Mouse (Mus musculus) macrophage (primary cell): ENCODE measurements at regions not wholly inside any gene's neighbourhood (a gene's known extent, or its start where the extent isn't known, plus 50 kb on each side); places are given as distances from the start of the nearest gene placed in this dataset.
"Not testable (repeated sequence)": the region's sequence is repeated elsewhere in the genome, so short reads cannot be mapped to it uniquely, and the experiment has no call there.

Experiments
- H3K27ac ChIP-seq: fragments of 350-480 bp; formaldehyde crosslinking; 2 replicates; pipeline ENCODE4 v1.9.0; 2021
- H3K36me3 ChIP-seq: fragments of 350-480 bp; formaldehyde crosslinking; 2 replicates; pipeline ENCODE4 v1.9.0; 2021; ENCODE audit errors: inconsistent target
- H3K4me3 ChIP-seq: fragments of 350-480 bp; formaldehyde crosslinking; 2 replicates; pipeline ENCODE4 v1.9.0; 2021; ENCODE audit errors: inconsistent target
- H3K79me2 ChIP-seq: fragments of 350-480 bp; formaldehyde crosslinking; 2 replicates; pipeline ENCODE4 v1.9.0; 2021; ENCODE audit errors: inconsistent target
- WGBS: methylation state at CpG from one replicate; pipeline ENCODE4 v1.1.7; 2026; ENCODE audit warnings: inconsistent platforms; ENCODE audit not compliant: missing documents; 5-methylcytosine and 5-hydroxymethylcytosine counted together

GRCm38 (mm10) chr10:19297669-19298068 is 58.7 kb upstream of the Olig3 start:
- no peak overlapping the region for H3K4me3 ChIP-seq
- H3K27ac ChIP-seq, result no peak overlapping the region
- H3K36me3 ChIP-seq, result no peaks in the 10 kb centered on the region
- 64% methylated on average over 3 of the region's 3 CpGs for WGBS
- H3K79me2 ChIP-seq, result no peaks in the 10 kb centered on the region

DNA sequence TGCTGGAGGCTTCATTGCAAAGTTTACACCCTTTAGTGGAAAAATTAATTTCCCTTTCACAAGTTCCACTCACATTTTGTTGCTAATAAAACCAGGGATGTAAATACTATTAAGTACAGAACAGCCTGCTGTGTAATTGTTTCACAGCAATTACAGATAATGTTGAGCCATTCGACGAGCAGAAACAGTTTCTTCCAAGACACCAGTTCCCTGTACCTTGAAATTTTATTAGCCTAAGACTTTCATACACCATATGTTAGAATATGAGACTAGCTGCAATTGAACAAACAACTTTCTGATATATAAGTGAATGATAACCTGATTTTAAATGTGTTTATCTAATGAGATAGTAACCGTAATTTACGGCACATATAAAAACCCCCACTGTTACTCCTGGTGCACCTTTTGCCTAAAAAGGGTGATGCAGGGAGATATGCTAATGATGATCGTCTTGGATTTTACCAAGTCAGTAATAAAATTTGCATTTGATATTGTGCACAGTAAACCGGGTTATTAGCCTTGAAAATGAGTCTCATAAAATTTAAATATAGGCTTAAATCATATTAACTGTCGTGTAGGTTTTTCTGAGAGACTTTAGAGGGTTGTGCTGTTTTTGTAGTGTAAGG is 60.8 kb upstream of the Olig3 start:
- Histone ChIP-seq H3K4me3 (no peak overlapping the region), H3K27ac (no peak overlapping the region), H3K36me3 (no peaks in the 10 kb centered on the region), H3K79me2 (no peaks in the 10 kb centered on the region)
- 88% methylated on average over 7 of the region's 7 CpGs for WGBS

- H3K27ac ChIP-seq, result no peak overlapping the region
- no peak overlapping the region for H3K4me3 ChIP-seq
- no peaks in the 10 kb centered on the region for H3K36me3 ChIP-seq
- no peaks in the 10 kb centered on the region for H3K79me2 ChIP-seq
- 64% methylated on average over 5 of the region's 5 CpGs for WGBS
These were observed 64.9 kb upstream of the Olig3 start for GRCm38 (mm10) chr10:19291474-19291873.

- H3K4me3 ChIP-seq, H3K36me3 ChIP-seq: not testable (repeated sequence)
- WGBS, result 45% methylated on average over 3 of the region's 3 CpGs
These were observed 65.3 kb upstream of the Olig3 start for GRCm38 (mm10) chr10:19291039-19291438.

DNA sequence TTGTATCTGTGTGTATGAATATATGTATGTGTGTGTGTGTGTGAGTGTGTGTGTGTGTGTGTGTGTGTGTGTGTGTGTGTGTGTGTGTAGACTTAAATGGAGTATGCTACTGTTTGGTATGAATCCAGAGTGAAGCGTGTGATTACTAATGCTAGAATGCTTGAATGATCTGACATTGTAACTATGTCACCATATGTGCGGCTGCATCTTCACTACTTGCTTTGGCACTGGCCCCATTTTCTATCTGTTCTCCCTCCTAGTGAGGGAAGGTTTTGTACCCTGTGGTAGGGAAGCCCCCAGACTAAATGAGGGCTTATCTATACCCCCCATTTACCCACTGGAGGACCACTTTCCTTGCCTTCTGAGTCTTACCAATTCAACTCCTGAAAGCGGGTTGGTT is 74.2 kb upstream of the Olig3 start:
- no peak overlapping the region for H3K4me3 ChIP-seq
- no peak overlapping the region for H3K27ac ChIP-seq
- H3K36me3 ChIP-seq, result no peaks in the 10 kb centered on the region
- H3K79me2 ChIP-seq, result no peaks in the 10 kb centered on the region
- 95% methylated on average over 3 of the region's 3 CpGs for WGBS

More at GRCm38 (mm10) chr10:19291039-19291438, 65.3 kb upstream of the Olig3 start:
- H3K27ac ChIP-seq, H3K79me2 ChIP-seq: not testable (repeated sequence)

GRCm38 (mm10) chr10:19281021-19281420 is 75.3 kb upstream of the Olig3 start:
- no peak overlapping the region for H3K4me3 ChIP-seq
- WGBS, result 98% methylated on average over 4 of the region's 4 CpGs
- no peaks in the 10 kb centered on the region for H3K79me2 ChIP-seq
- no peak overlapping the region for H3K27ac ChIP-seq
- H3K36me3 ChIP-seq, result no peaks in the 10 kb centered on the region

GRCm38 (mm10) chr10:19278189-19278842 is 78.0 kb upstream of the Olig3 start:
- no peak overlapping the region for H3K27ac ChIP-seq
- H3K4me3 ChIP-seq, result no peak overlapping the region
- no peaks in the 10 kb centered on the region for H3K36me3 ChIP-seq
- WGBS, result 78% methylated on average over 5 of the region's 5 CpGs
- H3K79me2 ChIP-seq, result no peaks in the 10 kb centered on the region

GRCm38 (mm10) chr10:19277103-19277827 is 79.1 kb upstream of the Olig3 start:
- H3K36me3 ChIP-seq, result no peaks in the 10 kb centered on the region
- 91% methylated on average over 9 of the region's 9 CpGs for WGBS
- H3K79me2 ChIP-seq, result no peaks in the 10 kb centered on the region
- no peak overlapping the region for H3K27ac ChIP-seq
- no peak overlapping the region for H3K4me3 ChIP-seq

- Histone ChIP-seq H3K36me3 (no peaks in the 10 kb centered on the region), H3K27ac (no peak overlapping the region), H3K4me3 (no peak overlapping the region), H3K79me2 (no peaks in the 10 kb centered on the region)
- WGBS, result 86% methylated on average over 4 of the region's 4 CpGs
These were observed 81.3 kb upstream of the Olig3 start for GRCm38 (mm10) chr10:19274985-19275384.

GRCm38 (mm10) chr10:19269418-19269817 is 86.9 kb upstream of the Olig3 start:
- WGBS, result 100% methylated on average over 1 of the region's 1 CpGs
- no peaks in the 10 kb centered on the region for H3K36me3 ChIP-seq
- no peaks in the 10 kb centered on the region for H3K79me2 ChIP-seq
- no peak overlapping the region for H3K27ac ChIP-seq
- no peak overlapping the region for H3K4me3 ChIP-seq

- 10% methylated on average over 4 of the region's 4 CpGs for WGBS
- Histone ChIP-seq H3K27ac (no peak overlapping the region), H3K4me3 (no peak overlapping the region), H3K79me2 (no peaks in the 10 kb centered on the region), H3K36me3 (no peaks in the 10 kb centered on the region)
These were observed 88.3 kb upstream of the Olig3 start for GRCm38 (mm10) chr10:19268051-19268450.

- Histone ChIP-seq H3K36me3 (no peaks in the 10 kb centered on the region), H3K27ac (no peak overlapping the region), H3K79me2 (no peaks in the 10 kb centered on the region), H3K4me3 (no peak overlapping the region)
- WGBS, result 38% methylated on average over 8 of the region's 8 CpGs
These were observed 116.1 kb upstream of the Olig3 start for GRCm38 (mm10) chr10:19240102-19240759.

DNA sequence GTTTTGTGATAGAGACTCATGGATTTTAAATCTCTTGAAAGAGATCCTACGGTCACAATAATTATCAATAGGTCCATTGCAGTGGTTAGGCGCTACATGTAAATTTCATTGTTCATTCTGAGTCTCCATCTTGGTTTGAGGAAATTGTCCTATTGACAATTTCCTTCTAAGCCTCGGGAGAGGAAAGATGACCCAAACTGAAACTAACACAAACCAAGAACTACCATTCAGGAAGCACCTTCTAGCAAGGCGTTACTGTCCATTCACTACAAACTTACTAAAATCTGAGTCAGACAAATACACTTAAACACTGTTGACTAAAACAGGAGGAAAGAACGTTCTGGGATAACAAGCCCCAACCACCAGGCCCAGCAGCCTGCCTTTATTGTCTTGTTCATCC is 140.1 kb upstream of the Olig3 start:
- no peaks in the 10 kb centered on the region for H3K79me2 ChIP-seq
- no peaks in the 10 kb centered on the region for H3K36me3 ChIP-seq
- H3K4me3 ChIP-seq, result no peak overlapping the region
- H3K27ac ChIP-seq, result no peak overlapping the region
- WGBS, result 59% methylated on average over 5 of the region's 5 CpGs

DNA sequence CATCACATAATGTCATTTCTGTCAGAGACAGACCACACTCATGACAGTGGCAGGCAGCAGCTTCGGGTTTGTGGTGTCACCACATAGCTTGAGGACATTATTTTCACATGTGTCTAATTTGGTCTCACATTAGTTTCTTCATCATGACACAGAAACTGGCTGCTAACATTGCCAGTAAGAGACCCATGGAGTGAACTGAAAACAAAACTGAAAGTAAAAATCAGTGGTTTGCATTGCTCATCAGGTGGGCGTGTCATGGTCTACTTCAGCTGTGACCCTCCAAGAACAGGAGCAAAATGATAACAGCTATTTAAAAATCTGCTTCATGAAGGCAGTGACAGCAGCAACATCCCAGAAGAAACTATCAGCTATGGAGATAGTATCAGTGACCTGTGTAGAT is 146.6 kb upstream of the Olig3 start:
- H3K27ac ChIP-seq, result no peak overlapping the region
- H3K79me2 ChIP-seq, result no peaks in the 10 kb centered on the region
- H3K4me3 ChIP-seq, result no peak overlapping the region
- WGBS, result 39% methylated on average over 2 of the region's 2 CpGs
- H3K36me3 ChIP-seq, result no peaks in the 10 kb centered on the region
